Mouse (Mus musculus): ENCODE measurements at regions not wholly inside any gene's neighbourhood (a gene's known extent, or its start where the extent isn't known, plus 50 kb on each side); places are given as distances from the start of the nearest gene placed in this dataset.

GRCm38 (mm10) chr6:51114604-51115333 is 317.7 kb upstream of the Nfe2l3 start:
- H3K36me3 ChIP-seq (ENCODE audit: control insufficient read depth, insufficient read depth, low read length), result no peaks in the 10 kb centered on the region
- no peak overlapping the region for H3K27ac ChIP-seq (ENCODE audit: insufficient read depth, low read depth, low read length)
- no peaks in the 10 kb centered on the region for H3K27me3 ChIP-seq (ENCODE audit: control insufficient read depth, insufficient read depth, low read length)
- 67% methylated on average over 10 of the region's 10 CpGs for WGBS
- no peaks in the 10 kb centered on the region; the same call in 1 of the 2 replicates for H3K4me1 ChIP-seq (ENCODE audit: control insufficient read depth, insufficient read depth, insufficient read length, low read length)
- H3K4me3 ChIP-seq (ENCODE audit: low read depth, low read length), result no peak overlapping the region
- TF ChIP-seq CTCF (IDR thresholded peaks at IDR 0.05; ENCODE audit: extremely low read depth, insufficient read length, insufficient replicate concordance, low read depth, low read length) (no peak), POLR2A (IDR thresholded peaks at IDR 0.05; ENCODE audit: low read depth, low read length) (no peak)

- Histone ChIP-seq H3K4me1 (ENCODE audit: control insufficient read depth, insufficient read depth, insufficient read length, low read length) (no peaks in the 10 kb centered on the region; the same call in 1 of the 2 replicates), H3K27me3 (ENCODE audit: control insufficient read depth, insufficient read depth, low read length) (no peaks in the 10 kb centered on the region), H3K4me3 (ENCODE audit: low read depth, low read length) (no peak overlapping the region), H3K27ac (ENCODE audit: insufficient read depth, low read depth, low read length) (no peak overlapping the region), H3K36me3 (ENCODE audit: control insufficient read depth, insufficient read depth, low read length) (no peaks in the 10 kb centered on the region)
- no peak for TF ChIP-seq POLR2A (IDR thresholded peaks at IDR 0.05; ENCODE audit: low read depth, low read length)
- no peak for TF ChIP-seq CTCF (IDR thresholded peaks at IDR 0.05; ENCODE audit: extremely low read depth, insufficient read length, insufficient replicate concordance, low read depth, low read length)
- 74% methylated on average over 9 of the region's 9 CpGs for WGBS
Observed at GRCm38 (mm10) chr6:51118833-51119535, 313.5 kb upstream of the Nfe2l3 start.

- no peak overlapping the region for H3K4me3 ChIP-seq (ENCODE audit: low read depth, low read length)
- no peaks in the 10 kb centered on the region; the same call in 1 of the 2 replicates for H3K4me1 ChIP-seq (ENCODE audit: control insufficient read depth, insufficient read depth, insufficient read length, low read length)
- TF ChIP-seq POLR2A (IDR thresholded peaks at IDR 0.05; ENCODE audit: low read depth, low read length) (no peak), CTCF (IDR thresholded peaks at IDR 0.05; ENCODE audit: extremely low read depth, insufficient read length, insufficient replicate concordance, low read depth, low read length) (no peak)
- no peak overlapping the region for H3K27ac ChIP-seq (ENCODE audit: insufficient read depth, low read depth, low read length)
- no peaks in the 10 kb centered on the region for H3K36me3 ChIP-seq (ENCODE audit: control insufficient read depth, insufficient read depth, low read length)
- 46% methylated on average over 12 of the region's 12 CpGs for WGBS
- no peaks in the 10 kb centered on the region for H3K27me3 ChIP-seq (ENCODE audit: control insufficient read depth, insufficient read depth, low read length)
Observed at GRCm38 (mm10) chr6:51119691-51120302, 312.7 kb upstream of the Nfe2l3 start.

GRCm38 (mm10) chr6:51122941-51123340 is 309.5 kb upstream of the Nfe2l3 start:
- H3K36me3 ChIP-seq (ENCODE audit: control insufficient read depth, insufficient read depth, low read length), result no peaks in the 10 kb centered on the region
- no peaks in the 10 kb centered on the region; the same call in 1 of the 2 replicates for H3K27me3 ChIP-seq (ENCODE audit: control insufficient read depth, insufficient read depth, low read length)
- H3K27ac ChIP-seq (ENCODE audit: insufficient read depth, low read depth, low read length), result no peak overlapping the region
- H3K4me3 ChIP-seq (ENCODE audit: low read depth, low read length), result no peak overlapping the region
- no peak for TF ChIP-seq POLR2A (IDR thresholded peaks at IDR 0.05; ENCODE audit: low read depth, low read length)
- no peak for TF ChIP-seq CTCF (IDR thresholded peaks at IDR 0.05; ENCODE audit: extremely low read depth, insufficient read length, insufficient replicate concordance, low read depth, low read length)
- no peaks in the 10 kb centered on the region; the same call in 1 of the 2 replicates for H3K4me1 ChIP-seq (ENCODE audit: control insufficient read depth, insufficient read depth, insufficient read length, low read length)
- WGBS, result 35% methylated on average over 5 of the region's 5 CpGs

GRCm38 (mm10) chr6:51127851-51128250 is 304.6 kb upstream of the Nfe2l3 start:
- TF ChIP-seq POLR2A (IDR thresholded peaks at IDR 0.05; ENCODE audit: low read depth, low read length) (no peak), CTCF (IDR thresholded peaks at IDR 0.05; ENCODE audit: extremely low read depth, insufficient read length, insufficient replicate concordance, low read depth, low read length) (no peak)
- no peak overlapping the region for H3K27ac ChIP-seq (ENCODE audit: insufficient read depth, low read depth, low read length)
- 81% methylated on average over 6 of the region's 6 CpGs for WGBS
- no peaks in the 10 kb centered on the region; the same call in 1 of the 2 replicates for H3K27me3 ChIP-seq (ENCODE audit: control insufficient read depth, insufficient read depth, low read length)
- H3K4me3 ChIP-seq (ENCODE audit: low read depth, low read length), result no peak overlapping the region
- H3K36me3 ChIP-seq (ENCODE audit: control insufficient read depth, insufficient read depth, low read length), result no peaks in the 10 kb centered on the region
- no peaks in the 10 kb centered on the region for H3K4me1 ChIP-seq (ENCODE audit: control insufficient read depth, insufficient read depth, insufficient read length, low read length)

GRCm38 (mm10) chr6:51129096-51129495 is 303.4 kb upstream of the Nfe2l3 start:
- TF ChIP-seq CTCF (IDR thresholded peaks at IDR 0.05; ENCODE audit: extremely low read depth, insufficient read length, insufficient replicate concordance, low read depth, low read length), result no peak
- no peak for TF ChIP-seq POLR2A (IDR thresholded peaks at IDR 0.05; ENCODE audit: low read depth, low read length)
- Histone ChIP-seq H3K4me3 (ENCODE audit: low read depth, low read length) (no peak overlapping the region), H3K27ac (ENCODE audit: insufficient read depth, low read depth, low read length) (peak overlapping the region; percentile 78), H3K27me3 (ENCODE audit: control insufficient read depth, insufficient read depth, low read length) (no peaks in the 10 kb centered on the region; the same call in 1 of the 2 replicates), H3K36me3 (ENCODE audit: control insufficient read depth, insufficient read depth, low read length) (no peaks in the 10 kb centered on the region), H3K4me1 (ENCODE audit: control insufficient read depth, insufficient read depth, insufficient read length, low read length) (no peaks in the 10 kb centered on the region)
- WGBS, result 69% methylated on average over 13 of the region's 13 CpGs

- no peaks in the 10 kb centered on the region; the same call in 1 of the 2 replicates for H3K27me3 ChIP-seq (ENCODE audit: control insufficient read depth, insufficient read depth, low read length)
- no peaks in the 10 kb centered on the region for H3K4me1 ChIP-seq (ENCODE audit: control insufficient read depth, insufficient read depth, insufficient read length, low read length)
- H3K27ac ChIP-seq (ENCODE audit: insufficient read depth, low read depth, low read length), result peak overlapping the region; percentile 78
- H3K4me3 ChIP-seq (ENCODE audit: low read depth, low read length), result peak overlapping the region; percentile 42
- WGBS, result 66% methylated on average over 14 of the region's 14 CpGs
- TF ChIP-seq POLR2A (IDR thresholded peaks at IDR 0.05; ENCODE audit: low read depth, low read length) (no peak), CTCF (IDR thresholded peaks at IDR 0.05; ENCODE audit: extremely low read depth, insufficient read length, insufficient replicate concordance, low read depth, low read length) (no peak)
- H3K36me3 ChIP-seq (ENCODE audit: control insufficient read depth, insufficient read depth, low read length), result no peaks in the 10 kb centered on the region
Observed at GRCm38 (mm10) chr6:51129591-51129990, 302.9 kb upstream of the Nfe2l3 start.

All from small intestine, adult 2 months (tissue).